Mouse (Mus musculus): ENCODE measurements around the gene Klra10. TPM values are rescaled to one million over a fixed set of nuclear protein-coding genes. Genes with fewer than 3 reads are reported as not detected.

Gene Klra10
- not detected in 2 replicates for polyA plus RNA-seq (2012; rRNA removed)

DNA sequence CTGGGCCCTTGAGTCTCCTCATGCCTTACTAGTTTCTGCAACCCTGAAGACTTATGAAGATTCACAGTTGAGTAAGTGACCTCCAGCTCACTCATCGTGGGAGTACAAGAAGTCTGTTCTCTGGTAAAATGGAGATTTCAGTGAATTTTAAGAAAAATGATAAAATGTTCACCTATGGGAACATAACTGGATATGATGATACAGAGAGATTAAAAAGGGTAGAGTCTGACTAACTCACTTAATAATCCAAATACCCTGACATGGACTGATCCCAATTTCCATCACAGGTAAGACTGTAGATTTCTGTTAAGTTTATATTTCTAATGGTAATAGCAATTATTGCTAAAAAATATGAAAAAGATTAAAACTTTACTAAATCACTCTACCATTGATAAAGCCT is at the start of gene Klra10:
Gene Klra10, minus strand, starts transcription at position 101 of the 400 bp plus-strand sequence.

GRCm38 (mm10) chr6:130233222-130233621 is 48.5 kb downstream of the Klra10 start, which contains the start of gene Klra7:
Gene Klra7 (minus strand): TSS chr6:130233322.

Other genes starting within 250 kb of the Klra10 start
- not detected in 2 replicates for gene Klra4, start 214.7 kb downstream of the Klra10 start, polyA plus RNA-seq (2012; rRNA removed)
- not detected in 2 replicates for gene Klra8, start 152.0 kb downstream of the Klra10 start, polyA plus RNA-seq (2012; rRNA removed)
- not detected in 2 replicates for gene Klra9, start 88.8 kb downstream of the Klra10 start, polyA plus RNA-seq (2012; rRNA removed)
- not detected in 2 replicates for gene Klra7, start 48.6 kb downstream of the Klra10 start, polyA plus RNA-seq (2012; rRNA removed)
- not detected in 2 replicates for gene Klra3, start 55.6 kb upstream of the Klra10 start, polyA plus RNA-seq (2012; rRNA removed)
- gene Klra1, start 104.9 kb upstream of the Klra10 start, polyA plus RNA-seq (2012; rRNA removed), result not detected in 2 replicates